Mouse (Mus musculus) adipose tissue, adult 10 weeks (tissue): Measurements from ENCODE around the gene Ago3. TPM values are rescaled to one million over a fixed set of nuclear protein-coding genes. Genes with fewer than 3 reads are reported as not detected.

Source experiments
- polyA plus RNA-seq: library from polyadenylated mRNA; stranded (reverse); fragments of 350-450 nt; fragmentation: Illumina TruSeq; extraction: RNeasy Lipid Tissue Mini Kit (QIAGEN cat#74804); gene quantifications from one replicate; pipeline ENCODE4 v1.2.3, GENCODE M21; 2014; ENCODE audit warnings: low read depth, low replicate concordance

The Ago3 gene
- polyA plus RNA-seq, result 4.3 TPM

DNA sequence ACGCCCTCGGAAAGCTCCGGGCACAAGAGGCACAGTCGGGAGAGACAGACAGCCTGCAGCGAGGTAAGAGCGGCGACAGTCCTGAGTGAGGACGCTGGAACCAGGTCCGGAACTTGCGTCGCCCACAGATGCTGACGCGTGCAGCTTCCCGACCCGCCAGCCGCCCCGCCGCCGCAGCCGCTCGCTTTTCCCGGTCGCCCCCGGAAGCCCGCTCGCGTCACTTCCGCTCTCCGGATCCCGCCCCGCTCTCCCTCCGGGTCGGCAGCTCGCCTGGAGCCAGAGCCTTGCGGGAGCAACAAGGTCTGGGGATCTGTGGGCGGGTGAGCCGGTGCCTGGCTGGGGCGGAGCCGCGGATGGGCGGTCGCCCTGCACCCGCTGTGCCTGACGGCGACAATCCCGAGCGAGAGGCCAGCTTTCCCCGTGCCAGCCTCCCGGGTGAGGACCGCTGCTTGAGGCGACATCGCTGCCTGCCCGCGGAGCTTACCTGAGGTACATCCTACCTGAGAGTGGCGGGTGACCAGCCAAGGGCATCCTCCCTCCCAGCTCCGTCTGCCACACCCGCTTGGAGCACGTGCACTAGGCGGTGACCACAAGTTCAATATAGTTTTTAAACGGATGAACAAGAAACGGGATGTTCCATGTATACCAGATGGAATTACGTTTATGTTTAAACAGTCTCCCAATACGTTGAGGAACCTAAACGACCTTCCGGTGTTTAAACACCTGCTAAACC lies at the start of gene Ago3:
Gene Ago3, minus strand, starts transcription at position 210 of the 733 bp plus-strand sequence.

GRCm38 (mm10) chr4:126468285-126468901 lies 39.0 kb upstream of the Ago3 start, which contains the start of gene Ago1:
Gene Ago1, minus strand, starts transcription at chr4:126468583.

GRCm38 (mm10) chr4:126325281-126325861 lies 104.0 kb downstream of the Ago3 start, which contains the start of gene Tekt2:
Gene Tekt2, minus strand, starts transcription at chr4:126325688.

GRCm38 (mm10) chr4:126321111-126321853 lies 108.1 kb downstream of the Ago3 start, which contains the start of gene Adprhl2:
Gene Adprhl2, minus strand, starts transcription at chr4:126321703.

DNA sequence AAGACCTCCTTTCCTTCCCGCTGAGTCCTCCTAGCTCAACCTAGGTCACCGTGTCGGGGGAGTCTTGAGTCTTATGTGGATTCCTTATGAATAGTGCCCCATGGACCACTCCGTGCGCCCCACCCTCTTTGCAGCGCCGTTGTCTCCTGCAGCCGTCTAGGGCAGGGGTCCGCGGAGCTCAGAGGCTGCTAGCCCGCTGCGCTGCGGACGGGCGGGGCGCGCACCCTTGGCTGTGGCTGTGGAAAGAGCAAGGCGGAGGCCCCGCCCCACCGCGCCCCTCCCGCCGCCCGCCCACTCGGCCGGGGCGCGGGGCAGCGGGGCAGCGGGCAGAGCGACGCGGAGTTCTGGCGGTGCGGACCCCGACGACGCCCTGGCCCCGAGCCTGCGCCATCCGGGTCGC lies 142.9 kb downstream of the Ago3 start, which contains the start of gene Col8a2:
Gene Col8a2, plus strand, starts transcription at position 302 of the 400 bp plus-strand sequence.

Other genes starting within 250 kb of the Ago3 start
- 120 TPM for gene Thrap3, start 226.8 kb downstream of the Ago3 start, polyA plus RNA-seq
- 46.6 TPM for gene Map7d1, start 173.2 kb downstream of the Ago3 start, polyA plus RNA-seq
- 92.2 TPM for gene Trappc3, start 167.2 kb downstream of the Ago3 start, polyA plus RNA-seq
- gene Col8a2, start 142.8 kb downstream of the Ago3 start, polyA plus RNA-seq, result 11.6 TPM
- 28.4 TPM for gene Adprhl2, start 107.9 kb downstream of the Ago3 start, polyA plus RNA-seq
- gene Tekt2, start 103.9 kb downstream of the Ago3 start, polyA plus RNA-seq, result 10.0 TPM
- gene Ago1, start 39.0 kb upstream of the Ago3 start, polyA plus RNA-seq, result 20.1 TPM
- 3.5 TPM for gene Ago4, start 103.9 kb upstream of the Ago3 start, polyA plus RNA-seq
- 0.41 TPM for gene Clspn, start 127.4 kb upstream of the Ago3 start, polyA plus RNA-seq
- gene 5730409E04Rik, start 180.3 kb upstream of the Ago3 start, polyA plus RNA-seq, result 19.8 TPM
- gene Psmb2, start 248.1 kb upstream of the Ago3 start, polyA plus RNA-seq, result 168 TPM